Mouse (Mus musculus) lung, postnatal 0 days (tissue): ENCODE measurements around the gene Pkig. TPM values are rescaled to one million over a fixed set of nuclear protein-coding genes. Genes with fewer than 3 reads are reported as not detected.
A peak's percentile ranks its signal among the peaks of the same experiment; 100 is the strongest.
"Not testable (repeated sequence)": the region's sequence is repeated elsewhere in the genome, so short reads cannot be mapped to it uniquely, and the experiment has no call there.

Experiments used
- ATAC-seq: fragments of 200-750 bp; cut with Nextera tagmentation; 2 replicates; pipeline ENCODE4 v1.8.0; 2017; ENCODE audit warnings: moderate library complexity
- DNase-seq: peaks from one replicate; pipeline ENCODE4 v3.0.0-alpha.2; 2016; ENCODE audit warnings: low spot score
- H3K27ac ChIP-seq: fragments of 300-500 bp; sonication (generic); 2 replicates; pipeline ENCODE4 v1.5.1; 2014; ENCODE audit warnings: antibody characterized with exemption, mild to moderate bottlenecking, low read length, mixed read lengths
- H3K27me3 ChIP-seq: fragments of 300-500 bp; sonication (generic); replicated peaks from 2 replicates; pipeline ENCODE4 v1.6.1; 2014; ENCODE audit warnings: low read length, mixed read lengths; ENCODE audit not compliant: insufficient read depth
- H3K36me3 ChIP-seq: fragments of 300-500 bp; sonication (generic); 2 replicates; pipeline ENCODE4 v1.6.1; 2014; ENCODE audit warnings: low read length, mixed read lengths; ENCODE audit not compliant: insufficient read depth
- H3K4me1 ChIP-seq: fragments of 300-500 bp; sonication (generic); 2 replicates; pipeline ENCODE4 v1.6.1; 2014; ENCODE audit warnings: antibody characterized with exemption, low read depth, low read length, mixed read lengths; ENCODE audit not compliant: insufficient read depth
- H3K4me2 ChIP-seq: fragments of 300-500 bp; sonication (generic); replicated peaks from 2 replicates; pipeline ENCODE4 v1.6.1; 2014; ENCODE audit warnings: low read depth, mild to moderate bottlenecking, low read length, moderate library complexity, mixed read lengths
- H3K4me3 ChIP-seq: fragments of 300-500 bp; sonication (generic); 2 replicates; pipeline ENCODE4 v1.5.1; 2014; ENCODE audit warnings: low read depth, low read length
- H3K9ac ChIP-seq: fragments of 300-500 bp; sonication (generic); replicated peaks from 2 replicates; pipeline ENCODE4 v1.6.1; 2014; ENCODE audit warnings: low read depth, mild to moderate bottlenecking
- H3K9me3 ChIP-seq: fragments of 300-500 bp; sonication (generic); 2 replicates; pipeline ENCODE4 v1.6.1; 2016; ENCODE audit warnings: low read length, mixed read lengths
- CTCF ChIP-seq: IDR thresholded peaks from 2 replicates; pipeline ENCODE4 v1.5.1; 2016; ENCODE audit warnings: antibody characterized with exemption, mild to moderate bottlenecking
- EP300 ChIP-seq: IDR thresholded peaks from 2 replicates; pipeline ENCODE4 v1.6.1; 2016; ENCODE audit warnings: antibody characterized with exemption, mild to moderate bottlenecking, control low read depth
- WGBS: fragments of 180-500 bp; shearing (Covaris S2); extraction: QIAGEN DNeasy Blood & Tissue Kit; methylation state at CpG from one replicate; pipeline ENCODE4 v1.1.7; 2014; 5-methylcytosine and 5-hydroxymethylcytosine counted together
- polyA plus RNA-seq: library from polyadenylated mRNA; unstranded; fragments of >200 nt; fragmentation: Nextera tagmentation; extraction: Ambion mirVana; gene quantifications from 2 replicates; pipeline ENCODE4 v1.2.1, GENCODE M21; 2015

Pkig gene
- polyA plus RNA-seq, 1 experiment from 2014 or later, result 106 TPM

- peaks cover 18% of the 10 kb centered on the region; the same call in 1 of the 2 replicates for H3K4me1 ChIP-seq
- H3K27me3 ChIP-seq, result no peaks in the 10 kb centered on the region
- no peak overlapping the region for H3K9ac ChIP-seq
- TF ChIP-seq CTCF (no peak), EP300 (no peak)
- ATAC-seq (no peak), DNase-seq (no peak)
- no peak overlapping the region for H3K27ac ChIP-seq
- no peak overlapping the region for H3K4me3 ChIP-seq
- H3K36me3 ChIP-seq, result no peaks in the 10 kb centered on the region
- 90% methylated on average over 2 of the region's 2 CpGs for WGBS
- H3K9me3 ChIP-seq, result no peaks in the 10 kb centered on the region
- H3K4me2 ChIP-seq, result no peak overlapping the region
Observed at GRCm38 (mm10) chr2:163682344-163682743, 24.2 kb downstream of the Pkig start.

- Histone ChIP-seq H3K4me3 (no peak overlapping the region), H3K4me1 (peaks cover 18% of the 10 kb centered on the region; the same call in 1 of the 2 replicates), H3K27ac (peak overlapping the region; percentile 52), H3K9me3 (no peaks in the 10 kb centered on the region), H3K36me3 (no peaks in the 10 kb centered on the region), H3K4me2 (no peak overlapping the region), H3K27me3 (no peaks in the 10 kb centered on the region), H3K9ac (no peak overlapping the region)
- TF ChIP-seq CTCF, result no peak
- WGBS, result 30% methylated on average over 4 of the region's 4 CpGs
- no peak for DNase-seq
- ATAC-seq, result peak; percentile 52
Observed at GRCm38 (mm10) chr2:163685287-163685686, 27.1 kb downstream of the Pkig start.

GRCm38 (mm10) chr2:163685761-163686200, 27.6 kb downstream of the Pkig start:
- Histone ChIP-seq H3K9me3 (no peaks in the 10 kb centered on the region), H3K4me2 (0 out of 2 replicates have a peak overlapping the region, but pooled peaks have one; percentile 5), H3K4me3 (no peak overlapping the region), H3K27ac (peak overlapping the region; percentile 84), H3K4me1 (peaks cover 18% of the 10 kb centered on the region; the same call in 1 of the 2 replicates), H3K36me3 (no peaks in the 10 kb centered on the region), H3K9ac (no peak overlapping the region), H3K27me3 (no peaks in the 10 kb centered on the region)
- DNase-seq, result peak; percentile 87
- 15% methylated on average over 6 of the region's 6 CpGs for WGBS
- peak; percentile 16; the same call in 1 of the 2 replicates for TF ChIP-seq CTCF
- TF ChIP-seq EP300, result peak; percentile 62
- ATAC-seq, result peak; percentile 84

- TF ChIP-seq CTCF (no peak), EP300 (no peak)
- ATAC-seq, result peak; percentile 25; the same call in 1 of the 2 replicates
Observed at GRCm38 (mm10) chr2:163686233-163686632, 28.0 kb downstream of the Pkig start.

GRCm38 (mm10) chr2:163686886-163687285, 28.7 kb downstream of the Pkig start:
- H3K27me3 ChIP-seq, result no peaks in the 10 kb centered on the region
- no peak overlapping the region for H3K9ac ChIP-seq
- no peaks in the 10 kb centered on the region for H3K36me3 ChIP-seq
- no peaks in the 10 kb centered on the region for H3K9me3 ChIP-seq
- H3K27ac ChIP-seq, result peak overlapping the region; percentile 84
- 57% methylated on average over 3 of the region's 3 CpGs for WGBS
- no peak overlapping the region for H3K4me3 ChIP-seq
- H3K4me1 ChIP-seq, result peaks cover 18% of the 10 kb centered on the region; the same call in 1 of the 2 replicates
- DNase-seq (no peak), ATAC-seq (no peak)
- TF ChIP-seq CTCF, result no peak
- TF ChIP-seq EP300, result no peak
- no peak overlapping the region for H3K4me2 ChIP-seq

More at GRCm38 (mm10) chr2:163686233-163686632, 28.0 kb downstream of the Pkig start:
- 56% methylated on average over 5 of the region's 5 CpGs for WGBS
- no peak overlapping the region for H3K4me3 ChIP-seq
- H3K27ac ChIP-seq, result peak overlapping the region; percentile 84
- H3K9ac ChIP-seq, result no peak overlapping the region
- peaks cover 18% of the 10 kb centered on the region; the same call in 1 of the 2 replicates for H3K4me1 ChIP-seq
- H3K27me3 ChIP-seq, result no peaks in the 10 kb centered on the region
- H3K9me3 ChIP-seq, result no peaks in the 10 kb centered on the region
- no peaks in the 10 kb centered on the region for H3K36me3 ChIP-seq
- 0 out of 2 replicates have a peak overlapping the region, but pooled peaks have one; percentile 5 for H3K4me2 ChIP-seq
- DNase-seq, result no peak

GRCm38 (mm10) chr2:163688377-163688776, 30.2 kb downstream of the Pkig start:
- WGBS, result 94% methylated on average over 1 of the region's 1 CpGs
- peaks cover 22% of the 10 kb centered on the region; the same call in 1 of the 2 replicates for H3K4me1 ChIP-seq

More at GRCm38 (mm10) chr2:163688377-163688776, 30.2 kb downstream of the Pkig start:
- H3K4me3 ChIP-seq, DNase-seq, H3K9ac ChIP-seq, H3K36me3 ChIP-seq, ATAC-seq, H3K4me2 ChIP-seq, H3K9me3 ChIP-seq, H3K27me3 ChIP-seq, H3K27ac ChIP-seq: not testable (repeated sequence)
